Mouse (Mus musculus): ENCODE measurements around the gene Pih1d2.
"Not testable (repeated sequence)": the region's sequence is repeated elsewhere in the genome, so short reads cannot be mapped to it uniquely, and the experiment has no call there.

Gene Pih1d2

GRCm38 (mm10) chr9:50617794-50618330, 741 bp downstream of the Pih1d2 start:
- no peak for DNase-seq (ENCODE audit: low spot score)

GRCm38 (mm10) chr9:50630903-50631302, 13.8 kb downstream of the Pih1d2 start:
- not testable (repeated sequence) for DNase-seq (ENCODE audit: low spot score)

DNA sequence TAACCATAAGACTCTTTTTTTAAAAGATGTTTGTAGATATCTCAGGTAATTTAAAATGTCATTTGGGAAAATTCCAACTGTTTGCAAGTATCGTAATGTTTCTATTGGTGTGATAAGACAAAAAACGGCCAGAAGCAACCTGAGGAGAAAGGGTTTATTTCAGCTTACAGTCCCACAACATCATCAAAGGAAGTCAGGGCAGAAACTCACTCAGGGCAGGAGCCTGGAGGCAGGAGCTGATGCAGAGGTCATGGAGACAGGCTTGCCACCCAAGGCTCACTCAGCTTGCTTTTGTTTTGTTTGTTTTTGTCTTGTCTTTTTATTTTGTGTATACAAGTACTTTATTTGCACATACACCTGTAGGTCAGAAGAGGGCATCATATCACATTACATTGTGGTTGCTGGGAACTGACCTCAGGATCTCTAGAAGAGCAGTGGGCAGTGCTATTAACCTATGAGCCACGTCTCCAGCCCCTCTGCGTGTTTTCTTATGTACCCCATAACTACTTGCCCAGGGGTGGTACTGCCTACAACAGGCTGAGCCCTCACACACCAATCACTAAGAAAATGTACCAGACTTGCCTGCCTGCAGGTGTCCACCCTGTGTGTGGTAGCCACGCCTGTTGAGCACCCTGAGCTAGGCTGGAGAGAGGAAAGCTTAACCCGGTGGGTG, 15.0 kb downstream of the Pih1d2 start:
- no peak for DNase-seq (ENCODE audit: low spot score)

DNA sequence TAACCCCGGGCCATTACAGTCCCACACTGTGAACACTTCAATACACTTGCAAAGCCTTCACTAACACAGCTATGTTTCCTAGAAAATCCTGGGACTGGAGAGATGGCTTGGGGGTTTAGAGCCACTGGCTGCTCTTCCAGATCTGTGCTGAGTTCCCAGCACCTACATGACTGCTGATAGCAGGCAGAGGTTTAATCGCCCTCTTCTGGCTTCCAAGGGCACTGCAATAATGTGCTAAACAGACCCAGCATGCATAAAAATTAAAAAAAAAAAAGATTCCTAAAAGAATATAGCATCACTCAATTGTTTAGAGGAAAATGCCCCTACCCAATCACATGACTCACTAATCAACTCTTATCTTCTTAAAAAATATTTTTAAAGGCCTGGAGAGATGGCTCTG, 15.9 kb downstream of the Pih1d2 start:
- no peak for DNase-seq (ENCODE audit: low spot score)

DNA sequence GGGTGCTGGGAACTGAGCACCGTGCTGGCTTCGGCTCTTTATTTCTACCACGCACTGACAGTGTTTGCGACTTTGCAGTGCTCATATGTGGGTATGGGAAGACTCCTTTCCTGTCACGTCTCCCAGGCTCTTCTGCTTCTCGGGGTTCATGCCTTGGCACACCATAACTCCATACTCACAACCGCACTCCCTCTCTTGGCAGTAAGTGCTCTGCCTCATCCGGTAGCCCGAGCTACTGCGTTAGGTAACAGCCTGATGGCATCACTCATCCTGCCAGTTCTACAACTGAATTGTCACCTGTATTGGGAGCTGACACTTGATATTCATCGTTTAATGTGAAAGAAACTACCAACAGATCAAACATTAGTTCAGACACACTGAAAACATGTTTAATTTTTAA, 17.1 kb downstream of the Pih1d2 start:
- no peak for DNase-seq (ENCODE audit: low spot score)

- DNase-seq (ENCODE audit: low spot score) = no peak
These were observed 29.8 kb downstream of the Pih1d2 start for GRCm38 (mm10) chr9:50646826-50647370.

DNA sequence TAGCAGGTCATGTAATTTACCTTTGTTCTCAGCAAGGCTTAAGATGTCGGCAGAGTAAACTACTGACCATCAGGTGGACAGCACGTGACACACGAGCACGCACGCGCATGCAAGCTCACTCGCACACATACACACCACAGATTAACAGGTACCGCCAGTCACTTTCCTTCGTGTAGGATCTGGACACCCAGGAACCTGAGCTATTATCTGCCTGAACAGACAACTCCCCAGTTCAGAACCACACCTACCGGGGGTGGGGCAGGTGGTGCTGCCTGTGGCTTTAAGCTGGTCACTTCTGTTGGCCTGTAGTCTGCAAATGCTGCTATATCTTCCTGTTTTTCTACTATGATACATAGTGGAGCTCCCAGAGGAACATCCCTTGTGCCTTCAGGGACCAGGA, 33.4 kb downstream of the Pih1d2 start:
- DNase-seq (ENCODE audit: low spot score) = no peak

DNA sequence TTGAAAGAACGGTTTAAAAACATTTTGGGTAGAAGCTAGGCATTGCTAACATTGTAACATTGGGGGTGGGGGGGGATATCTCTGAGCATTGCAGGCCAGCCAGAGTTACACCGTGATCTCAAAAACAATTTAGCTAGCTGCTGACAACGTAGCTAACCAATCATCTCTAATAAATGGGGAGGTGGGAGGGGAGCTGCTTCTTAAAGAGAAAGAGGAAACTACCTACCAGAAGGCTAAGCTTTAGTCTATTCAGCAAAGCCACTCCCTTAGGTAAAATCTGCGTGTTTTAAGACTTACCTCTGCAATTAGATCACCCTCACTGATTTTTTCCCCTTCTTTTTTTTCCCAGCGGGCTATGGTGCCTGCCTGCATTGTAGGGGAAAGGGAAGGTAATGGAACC, 41.3 kb downstream of the Pih1d2 start:
- no peak for DNase-seq (ENCODE audit: low spot score)

DNA sequence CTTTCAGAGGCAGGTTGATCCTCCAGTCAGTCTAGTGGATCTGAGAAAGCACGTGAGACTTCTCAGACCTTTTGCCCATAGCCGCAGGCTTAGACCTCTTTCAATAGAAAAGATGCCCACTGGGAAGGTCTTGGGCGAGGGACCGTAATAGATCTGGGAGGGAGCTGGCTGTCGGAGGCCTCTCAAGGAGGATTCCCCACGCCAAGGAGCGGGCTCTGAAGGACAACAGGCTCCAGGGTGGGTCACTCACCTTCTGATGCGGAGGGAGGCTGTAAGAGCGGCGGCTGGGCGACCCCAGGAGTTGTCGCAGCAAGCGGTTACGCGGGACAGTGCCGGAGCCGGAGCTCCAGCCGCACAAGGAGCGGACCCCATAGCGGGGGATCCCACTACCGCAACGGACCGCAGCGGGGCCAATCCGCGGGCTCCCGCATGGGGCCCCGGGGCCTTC, 41.8 kb downstream of the Pih1d2 start:
- no peak for DNase-seq (ENCODE audit: low spot score)

DNA sequence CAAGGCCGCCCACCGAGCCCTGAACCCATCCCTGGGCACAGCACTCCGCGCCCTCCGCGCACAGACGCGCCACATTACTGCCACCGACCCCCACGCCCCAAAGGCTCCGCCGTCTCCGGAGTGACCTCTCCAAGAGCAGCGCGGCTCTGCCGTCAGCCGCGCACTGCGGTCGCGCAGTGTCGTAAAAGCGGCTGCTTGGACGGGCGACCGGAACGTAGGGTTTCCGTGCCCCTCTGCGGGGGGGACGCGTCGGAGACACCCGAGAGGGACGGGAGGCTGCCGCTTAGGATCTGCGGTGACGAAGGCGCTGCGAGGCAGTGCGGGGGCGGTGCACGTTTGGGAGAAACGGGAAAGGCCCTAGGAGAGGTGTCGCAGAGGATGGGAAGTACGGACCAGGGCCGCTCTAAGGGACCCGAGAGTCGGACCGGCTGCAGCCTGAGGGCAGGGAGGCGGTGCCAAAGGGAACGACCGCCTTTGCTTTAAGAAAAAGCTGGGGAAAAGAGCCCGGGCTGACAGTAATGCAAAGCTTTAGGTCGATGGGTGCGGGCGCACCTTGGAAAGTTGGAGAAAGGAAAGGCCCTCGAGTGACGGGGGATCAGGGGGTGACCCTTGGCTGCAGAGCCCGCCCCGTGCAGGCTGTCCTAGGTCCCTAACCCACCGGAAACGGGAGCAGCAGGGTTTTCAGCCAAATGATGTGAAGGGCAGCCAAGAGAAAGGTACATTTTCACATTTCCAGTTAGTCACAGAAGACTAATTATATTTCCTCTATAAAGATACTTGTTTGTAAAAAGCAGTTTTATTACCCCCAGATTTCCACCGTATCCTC, 42.5 kb downstream of the Pih1d2 start, which contains the start of gene Dlat:
Dlat (minus strand) TSS at position 389 of the 826 bp plus-strand sequence.
- DNase-seq (ENCODE audit: low spot score) = peak; percentile 85

DNA sequence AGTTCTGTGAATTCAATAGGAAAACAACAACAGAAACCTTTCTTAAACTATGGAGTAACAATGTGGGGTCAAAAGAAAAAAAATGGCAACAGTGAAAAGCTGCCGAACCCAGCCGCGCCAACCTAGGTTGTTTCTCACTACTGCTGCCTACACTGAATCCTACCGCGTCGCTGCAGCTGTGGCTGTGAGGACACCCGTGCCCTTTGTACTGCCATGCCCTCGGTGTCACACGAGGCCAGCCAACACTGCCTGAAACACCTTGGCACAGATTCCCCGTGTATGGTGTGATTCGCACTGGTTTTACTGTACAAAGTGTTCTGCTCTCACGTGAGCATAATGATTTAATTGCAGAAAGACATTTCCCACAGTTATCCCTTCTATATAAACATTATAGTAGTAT, 43.3 kb downstream of the Pih1d2 start:
- DNase-seq (ENCODE audit: low spot score) = peak; percentile 54

- DNase-seq (ENCODE audit: low spot score) = no peak
These were observed 47.7 kb downstream of the Pih1d2 start for GRCm38 (mm10) chr9:50664826-50665225.

- no peak for DNase-seq (ENCODE audit: low spot score)
These were observed 49.3 kb downstream of the Pih1d2 start for GRCm38 (mm10) chr9:50666442-50666841.

DNA sequence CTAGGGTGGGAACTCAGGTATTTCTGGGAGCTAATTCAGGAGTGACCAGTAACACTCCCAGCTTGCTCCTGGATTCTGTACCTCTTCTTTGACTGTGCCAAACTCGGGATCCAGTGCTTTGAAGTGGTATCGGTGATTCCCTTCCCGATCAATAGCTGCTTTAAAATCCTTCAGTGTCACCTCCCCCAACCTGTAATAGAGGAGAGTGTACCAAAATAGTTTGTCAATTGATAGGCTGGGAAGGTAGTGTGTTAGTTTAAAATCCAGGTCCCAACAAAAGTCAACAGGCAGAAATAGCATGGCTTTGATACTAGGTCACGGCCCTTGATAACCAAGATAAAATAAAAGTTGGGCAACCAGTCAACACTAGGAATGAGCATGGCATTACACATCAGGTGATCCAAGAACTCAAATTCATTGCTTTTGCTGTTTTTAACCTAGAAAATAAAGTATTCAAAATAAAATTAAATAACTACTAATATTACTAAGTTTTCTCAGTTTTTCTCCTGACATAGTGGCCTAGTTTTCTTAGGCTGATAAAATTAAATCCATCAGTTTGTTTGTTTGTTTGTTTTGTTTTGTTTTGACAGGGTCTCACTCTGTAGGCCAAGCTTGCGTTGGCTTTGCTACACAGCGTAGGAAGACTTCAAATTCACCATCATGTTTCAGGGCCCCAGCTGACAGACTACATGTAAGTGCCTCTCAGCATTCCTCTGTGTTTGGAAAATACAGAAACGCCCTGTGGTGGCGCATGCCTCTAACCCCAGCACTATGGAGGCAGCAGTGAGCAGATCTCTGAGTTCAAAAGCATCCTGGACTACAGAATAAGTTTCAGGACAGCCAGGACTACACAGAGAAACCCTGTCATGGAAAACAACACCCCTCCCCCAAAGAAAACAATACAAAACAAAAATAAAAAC, 50.7 kb downstream of the Pih1d2 start:
- no peak for DNase-seq (ENCODE audit: low spot score)

GRCm38 (mm10) chr9:50670690-50671089, 53.6 kb downstream of the Pih1d2 start:
- peak; percentile 65 for DNase-seq (ENCODE audit: low spot score)

Data from testis, postnatal 10 days (tissue).